In the genomic region with DNA sequence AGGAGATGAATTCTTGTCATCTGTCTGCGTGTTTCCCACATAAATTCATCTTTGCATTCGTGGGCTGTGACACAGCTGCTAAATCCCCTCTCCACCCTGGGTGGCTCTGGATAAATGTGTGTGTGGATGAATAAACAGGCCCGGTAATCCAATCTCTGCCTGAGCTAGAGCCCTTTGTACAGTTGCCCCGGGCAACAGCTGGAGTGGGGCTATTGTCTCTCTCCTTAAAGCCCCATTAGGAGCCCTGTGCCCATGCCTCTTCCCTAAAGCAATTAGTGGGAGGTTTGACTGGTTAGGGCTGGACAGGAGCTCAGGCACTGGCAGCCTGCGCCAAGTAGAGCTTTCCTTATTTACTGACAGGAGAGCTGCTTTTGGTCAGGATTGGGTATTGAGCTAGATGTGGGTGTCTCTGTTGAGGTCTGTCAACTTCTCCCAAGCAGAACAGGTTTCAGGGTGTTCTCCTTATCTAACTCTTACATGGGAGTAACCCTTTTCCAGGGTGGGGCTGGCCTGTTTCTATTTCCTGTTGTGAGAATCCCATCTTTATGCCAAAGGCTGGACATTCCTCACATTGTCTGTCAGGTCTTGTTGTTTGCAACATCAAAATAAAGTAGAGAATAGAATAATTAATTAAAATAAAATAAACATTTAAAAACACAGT, we compare ENCODE assay signal across 10 mouse cellular contexts. TPM values are rescaled to one million over a fixed set of nuclear protein-coding genes. Genes with fewer than 3 reads are reported as not detected.
A peak's percentile ranks its signal among the peaks of the same experiment; 100 is the strongest.
DNase-seq lines count a peak whose midpoint lies in the region; ATAC-seq and TF ChIP-seq lines count a peak whose summit lies in the region.
"Had no signal": no experiment of that assay in that cellular context is flagged by ENCODE, and none has a peak within 500 bp of the region (broad histone marks: within the 10 kb centered on the region; RNA-seq: fewer than 3 reads in every experiment).

No protein-coding gene starts in this region.

- H3K4me3 ChIP-seq in kidney, postnatal 0 days (replicated peaks; ENCODE audit: low read depth, low read length): no peak overlapping the region
- no peak overlapping the region for H3K4me3 ChIP-seq in kidney, adult 2 months (ENCODE audit: insufficient read depth, low read depth, low read length)
- H3K4me3 ChIP-seq in forebrain, embryonic 12.5 days (replicated peaks): no peak overlapping the region
- H3K4me3 ChIP-seq in stomach, embryonic 14.5 days (ENCODE audit: low read depth, low read length): no peak overlapping the region
- H3K4me3 ChIP-seq: gastrocnemius, adult 2 months had no signal

- WGBS in kidney, postnatal 0 days: 18% methylated on average over 5 of the region's 5 CpGs
- WGBS in kidney, adult 2 months: 39% methylated on average over 5 of the region's 5 CpGs
- WGBS in forebrain, embryonic 12.5 days: 6% methylated on average over 5 of the region's 5 CpGs
- 17% methylated on average over 5 of the region's 5 CpGs for WGBS in stomach, embryonic 14.5 days

- no peaks in the 10 kb centered on the region for H3K9me3 ChIP-seq in kidney, postnatal 0 days (replicated peaks; ENCODE audit: low read length)
- H3K9me3 ChIP-seq in forebrain, embryonic 12.5 days: no peaks in the 10 kb centered on the region
- H3K9me3 ChIP-seq in stomach, embryonic 14.5 days (ENCODE audit: control insufficient read depth, low read depth, low read length): no peaks in the 10 kb centered on the region

- intact Hi-C loops in heart, postnatal 36 days (cut with DNase I): no loop called here

- TF ChIP-seq POLR2A in kidney, adult 2 months (IDR thresholded peaks at IDR 0.05; ENCODE audit: low read depth, low read length): no peak

- H3K27me3 ChIP-seq in kidney, postnatal 0 days (ENCODE audit: insufficient read depth, low read length): no peaks in the 10 kb centered on the region
- H3K27me3 ChIP-seq in kidney, adult 2 months (replicated peaks; ENCODE audit: control insufficient read depth, insufficient read depth, low read length): no peaks in the 10 kb centered on the region
- H3K27me3 ChIP-seq in forebrain, embryonic 12.5 days: peaks cover 58% of the 10 kb centered on the region
- H3K27me3 ChIP-seq in stomach, embryonic 14.5 days (ENCODE audit: control insufficient read depth, insufficient read depth, low read length): no peaks in the 10 kb centered on the region

- no peak overlapping the region for H3K9ac ChIP-seq in kidney, postnatal 0 days (ENCODE audit: low read depth, low read length)
- no peak overlapping the region for H3K9ac ChIP-seq in forebrain, embryonic 12.5 days
- H3K9ac ChIP-seq in stomach, embryonic 14.5 days (replicated peaks; ENCODE audit: low read depth, low read length): no peak overlapping the region

- no peak overlapping the region for H3K4me2 ChIP-seq in kidney, postnatal 0 days (ENCODE audit: low read length)
- H3K4me2 ChIP-seq in forebrain, embryonic 12.5 days: no peak overlapping the region
- H3K4me2 ChIP-seq in stomach, embryonic 14.5 days (replicated peaks; ENCODE audit: low read depth, low read length): no peak overlapping the region

- H3K27ac ChIP-seq in kidney, postnatal 0 days: no peak overlapping the region
- no peak overlapping the region for H3K27ac ChIP-seq in kidney, adult 2 months (ENCODE audit: insufficient read depth, low read depth, low read length)
- H3K27ac ChIP-seq in forebrain, embryonic 12.5 days: peak overlapping the region; percentile 65
- no peak overlapping the region for H3K27ac ChIP-seq in stomach, embryonic 14.5 days (ENCODE audit: low read length)
- H3K27ac ChIP-seq: gastrocnemius, adult 2 months had no signal

- peak; percentile 56 for DNase-seq in kidney, postnatal 0 days (ENCODE audit: low spot score)
- DNase-seq in kidney, adult 2 months: no peak
- peak; percentile 26 for DNase-seq in lung, postnatal 36 days
- DNase-seq in cerebellum, adult 9-11 months: no peak
- DNase-seq in heart, postnatal 36 days: no peak
- no peak for DNase-seq in gastrocnemius, adult 18-20 months (ENCODE audit: low spot score)
- DNase-seq: cerebellum, postnatal 36 days; gastrocnemius, adult 2 months had no signal

- H3K36me3 ChIP-seq in kidney, postnatal 0 days (ENCODE audit: insufficient read depth, low read length): no peaks in the 10 kb centered on the region
- no peaks in the 10 kb centered on the region for H3K36me3 ChIP-seq in kidney, adult 2 months (ENCODE audit: control insufficient read depth, insufficient read depth, low read length)
- H3K36me3 ChIP-seq in forebrain, embryonic 12.5 days (replicated peaks): no peaks in the 10 kb centered on the region
- H3K36me3 ChIP-seq in stomach, embryonic 14.5 days (ENCODE audit: control insufficient read depth, insufficient read depth, low read length): no peaks in the 10 kb centered on the region

- no peaks in the 10 kb centered on the region for H3K4me1 ChIP-seq in kidney, postnatal 0 days (replicated peaks; ENCODE audit: insufficient read depth, low read length)
- no peaks in the 10 kb centered on the region for H3K4me1 ChIP-seq in kidney, adult 2 months (ENCODE audit: control insufficient read depth, insufficient read depth, low read length)
- H3K4me1 ChIP-seq in forebrain, embryonic 12.5 days: peaks cover 25% of the 10 kb centered on the region
- no peaks in the 10 kb centered on the region for H3K4me1 ChIP-seq in stomach, embryonic 14.5 days (ENCODE audit: control insufficient read depth, insufficient read depth, low read length)

- peak; percentile 76; the same call in 1 of the 2 replicates for ATAC-seq in kidney, postnatal 0 days (replicated peaks; ENCODE audit: low FRiP score, low read depth)
- ATAC-seq in forebrain, embryonic 12.5 days (ENCODE audit: low FRiP score): peak; percentile 93
- peak; percentile 30; the same call in 1 of the 2 replicates for ATAC-seq in stomach, embryonic 14.5 days (ENCODE audit: insufficient number of reproducible peaks, insufficient read depth, low FRiP score, low read depth)

- no peak for TF ChIP-seq CTCF in kidney, postnatal 0 days (IDR thresholded peaks at IDR 0.05; ENCODE audit: low read depth)
- TF ChIP-seq CTCF in kidney, adult 2 months (conservative IDR thresholded peaks at IDR 0.05; ENCODE audit: insufficient read depth, insufficient read length, low read depth, low read length): no peak

RNA-seq across cellular contexts. Expression of a gene that starts 38.5 kb away (rescaled TPM):
- 11.8 and 14.0 TPM in 2 replicates for polyA plus RNA-seq in kidney, postnatal 0 days (2015; fragmentation: Nextera tagmentation; extraction: Ambion mirVana)
- polyA plus RNA-seq in kidney, adult 2 months (2012; rRNA removed): 38.2 and 47.0 TPM in 2 replicates
- 39.5 and 39.8 TPM in 2 replicates for polyA plus RNA-seq in forebrain, embryonic 12.5 days (2016; fragmentation: Nextera tagmentation; extraction: Ambion mirVana)
- polyA plus RNA-seq in stomach, embryonic 14.5 days (2014; fragmentation: Nextera tagmentation; extraction: Ambion mirVana): 8.6 and 9.8 TPM in 2 replicates
- total RNA-seq in heart, postnatal 36 days (2021): 10 to 100 TPM; 38.5 to 50.5 TPM
- total RNA-seq in gastrocnemius, adult 18-20 months (2021): 10 to 100 TPM; 32.9 to 33.2 TPM

RNA-seq across cellular contexts. Expression of a gene that starts 57.4 kb away (rescaled TPM):
- 0.56 and 0.95 TPM in 2 replicates for polyA plus RNA-seq in kidney, postnatal 0 days (2015; fragmentation: Nextera tagmentation; extraction: Ambion mirVana)
- 0.50 and 0.61 TPM in 2 replicates for polyA plus RNA-seq in kidney, adult 2 months (2012; rRNA removed)
- 3.6 and 6.0 TPM in 2 replicates for polyA plus RNA-seq in forebrain, embryonic 12.5 days (2016; fragmentation: Nextera tagmentation; extraction: Ambion mirVana)
- 0.86 and 1.2 TPM in 2 replicates for polyA plus RNA-seq in stomach, embryonic 14.5 days (2014; fragmentation: Nextera tagmentation; extraction: Ambion mirVana)
- not detected for total RNA-seq in heart, postnatal 36 days (2021)
- not detected for total RNA-seq in gastrocnemius, adult 18-20 months (2021)
- total RNA-seq: gastrocnemius, adult 2 months had no signal

Comparison
In these comparisons a context has a peak if more than half of its experiments do, and no peak if none do; other contexts are left out.
1. DNase-seq: peak in kidney, postnatal 0 days (single experiment) and lung, postnatal 36 days (single experiment); none in kidney, adult 2 months (single experiment), cerebellum, adult 9-11 months (single experiment), heart, postnatal 36 days (0 of 2) and gastrocnemius, adult 18-20 months (single experiment).
2. ATAC-seq: peak in every context shown above with its lines; median percentile 93 in forebrain, embryonic 12.5 days; 76 in kidney, postnatal 0 days; 30 in stomach, embryonic 14.5 days.